Mouse (Mus musculus) thymus, adult 2 months (tissue): ENCODE data around the gene Lsm11. TPM values are rescaled to one million over a fixed set of nuclear protein-coding genes. Genes with fewer than 3 reads are reported as not detected.

Experiments
- DNase-seq: peaks from one replicate; pipeline ENCODE4 v3.0.0; 2021
- H3K27ac ChIP-seq: fragments of 200-500 bp; 2 replicates; pipeline ENCODE4 v1.5.1; 2012; ENCODE audit warnings: low read length, control low read depth; ENCODE audit not compliant: control insufficient read depth, insufficient read depth
- H3K27me3 ChIP-seq: fragments of 200-500 bp; 2 replicates; pipeline ENCODE4 v1.6.1; 2012; ENCODE audit warnings: mild to moderate bottlenecking, low read length, moderate library complexity, mixed read lengths; ENCODE audit not compliant: control insufficient read depth, insufficient read depth
- H3K36me3 ChIP-seq: fragments of 200-500 bp; 2 replicates; pipeline ENCODE4 v1.6.1; 2012; ENCODE audit warnings: mild to moderate bottlenecking, low read length, moderate library complexity; ENCODE audit not compliant: control insufficient read depth, insufficient read depth
- H3K4me1 ChIP-seq: fragments of 200-500 bp; replicated peaks from 2 replicates; pipeline ENCODE4 v1.6.1; 2012; ENCODE audit warnings: low read length; ENCODE audit not compliant: control insufficient read depth, insufficient read depth
- H3K4me3 ChIP-seq: fragments of 200-500 bp; 2 replicates; pipeline ENCODE4 v1.5.1; 2012; ENCODE audit warnings: mild to moderate bottlenecking, low read length, control low read depth, moderate library complexity; ENCODE audit not compliant: control insufficient read depth, insufficient read depth
- CTCF ChIP-seq: fragments of 200-500 bp; IDR thresholded peaks from 2 replicates; pipeline ENCODE4 v1.5.1; 2012; ENCODE audit warnings: mild to moderate bottlenecking, control low read depth, low read length, moderate library complexity, borderline replicate concordance; ENCODE audit not compliant: control insufficient read depth, poor library complexity, insufficient read depth; ENCODE audit errors: extremely low read depth
- POLR2A ChIP-seq: fragments of 200-500 bp; IDR thresholded peaks from 2 replicates; pipeline ENCODE4 v1.6.1; 2012; ENCODE audit warnings: mild to moderate bottlenecking, low read length, control low read depth, moderate library complexity; ENCODE audit not compliant: control insufficient read depth, poor library complexity, insufficient read depth; ENCODE audit errors: extremely low read depth
- WGBS: fragments of 180-500 bp; shearing (Covaris S2); methylation state at CpG from one replicate; pipeline ENCODE4 v1.1.7; 2018; 5-methylcytosine and 5-hydroxymethylcytosine counted together
- polyA plus RNA-seq: library from polyadenylated mRNA; depleted of rRNA; stranded (reverse); fragments of >200 nt; gene quantifications from 2 replicates; pipeline ENCODE4 v1.2.3, GENCODE M21; 2012; rRNA removed

Gene Lsm11
- polyA plus RNA-seq, result 11.4 and 13.0 TPM in 2 replicates

DNA sequence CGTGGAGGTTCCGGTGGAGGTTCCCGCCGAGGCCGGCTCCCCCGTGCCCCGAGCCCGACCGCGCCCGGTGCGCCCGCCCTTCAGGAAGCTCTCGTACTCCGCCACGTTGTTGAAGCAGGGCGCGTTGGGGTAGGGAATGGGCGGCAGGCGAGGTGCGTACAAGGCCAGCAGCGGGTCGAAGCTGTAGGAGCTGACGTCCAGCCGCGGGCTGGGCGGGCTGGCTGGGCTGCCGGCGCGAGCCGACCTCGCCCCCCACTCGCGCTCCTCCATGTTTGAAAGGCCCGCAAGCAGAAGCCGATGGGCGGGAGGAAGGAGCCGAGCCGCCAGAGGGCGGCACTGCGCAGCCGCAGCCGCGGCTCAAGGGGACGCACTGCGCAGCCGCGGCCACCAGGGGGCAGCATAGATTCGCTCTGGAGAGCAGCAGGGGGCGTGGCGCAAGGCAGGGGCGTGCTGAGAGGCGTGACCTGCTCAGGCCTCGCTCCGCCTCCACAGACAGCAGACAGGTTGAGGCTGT, at the start of gene Lsm11:
Lsm11 (minus strand) TSS at position 293 of the 514 bp plus-strand sequence.
- no peak within 1 kb of the TSS for H3K27ac ChIP-seq
- H3K4me1 ChIP-seq, result no peaks in the 10 kb centered on the region; the same call in 1 of the 2 replicates
- TF ChIP-seq CTCF (peak; percentile 100), POLR2A (no peak; the same call in 1 of the 2 replicates)
- DNase-seq, result peak; percentile 99
- no peaks in the 10 kb centered on the region for H3K36me3 ChIP-seq
- under 1% methylated on average over 55 of the region's 55 CpGs for WGBS
- no peaks in the 10 kb centered on the region for H3K27me3 ChIP-seq
- H3K4me3 ChIP-seq, result peak within 1 kb of the TSS; percentile 92

DNA sequence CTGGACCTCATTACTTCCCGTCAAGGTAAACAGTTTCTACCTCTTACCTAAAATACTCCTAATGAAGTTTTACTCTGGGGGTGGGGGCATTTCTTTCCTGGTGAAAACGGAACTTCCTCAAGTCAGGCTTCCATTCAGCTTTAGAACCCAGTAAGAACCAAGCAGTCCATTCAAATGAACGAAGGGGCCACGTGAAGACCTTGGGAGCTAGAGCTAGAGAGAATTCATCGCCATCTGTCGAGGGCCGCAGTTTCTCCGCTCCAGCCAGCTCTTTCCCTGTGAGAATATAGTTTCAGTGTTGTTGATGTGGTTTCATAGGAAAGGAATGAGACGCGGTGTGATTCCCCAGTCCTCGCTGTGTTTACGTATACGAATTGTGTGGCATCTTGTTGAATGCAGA, 47.4 kb upstream of the Lsm11 start:
- no peak for DNase-seq
- H3K4me1 ChIP-seq, result no peaks in the 10 kb centered on the region
- WGBS, result 67% methylated on average over 13 of the region's 13 CpGs
- H3K27ac ChIP-seq, result no peak overlapping the region
- no peaks in the 10 kb centered on the region for H3K36me3 ChIP-seq
- no peaks in the 10 kb centered on the region; the same call in 1 of the 2 replicates for H3K27me3 ChIP-seq
- no peak overlapping the region for H3K4me3 ChIP-seq
- TF ChIP-seq POLR2A (no peak), CTCF (no peak)

DNA sequence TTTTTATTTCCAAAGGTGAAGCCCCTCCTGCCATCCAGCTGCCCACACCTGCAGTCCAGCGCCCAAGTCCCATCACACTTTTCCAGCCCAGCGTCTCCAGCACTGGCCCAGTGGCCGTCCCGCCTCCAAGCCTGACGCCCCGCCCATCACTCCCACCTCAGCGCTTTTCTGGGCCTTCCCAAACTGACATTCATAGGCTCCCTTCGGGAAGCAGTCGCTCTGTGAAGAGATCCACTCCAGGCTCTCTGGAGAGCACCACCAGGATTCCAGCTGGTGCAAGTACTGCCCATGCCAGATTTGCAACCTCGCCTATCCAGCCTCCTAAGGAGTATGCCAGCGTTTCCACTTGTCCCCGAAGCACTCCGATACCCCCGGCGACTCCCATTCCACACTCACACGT, 46.9 kb upstream of the Lsm11 start:
- no peak overlapping the region for H3K4me3 ChIP-seq

DNA sequence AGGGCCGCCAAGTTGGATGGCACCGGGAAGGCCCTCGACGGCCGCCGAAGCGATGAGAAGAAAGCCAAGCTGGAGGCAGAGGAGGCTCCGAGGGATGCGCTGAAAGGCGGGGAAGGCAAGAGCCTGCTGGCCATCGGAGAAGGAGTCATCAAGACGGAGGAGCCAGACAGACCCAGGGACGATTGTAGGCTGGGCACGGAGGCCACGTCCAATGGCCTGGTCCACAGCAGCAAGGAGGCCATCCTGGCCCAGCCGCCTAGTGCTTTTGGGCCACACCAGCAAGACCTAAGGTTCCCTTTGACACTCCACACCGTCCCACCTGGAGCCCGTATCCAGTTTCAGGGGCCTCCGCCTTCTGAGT, 36.1 kb upstream of the Lsm11 start:
- DNase-seq, result no peak
- peak overlapping the region; percentile 43 for H3K4me3 ChIP-seq
- H3K4me1 ChIP-seq, result no peaks in the 10 kb centered on the region; the same call in 1 of the 2 replicates
- WGBS, result 69% methylated on average over 19 of the region's 19 CpGs
- no peak for TF ChIP-seq POLR2A
- TF ChIP-seq CTCF, result no peak
- no peak overlapping the region for H3K27ac ChIP-seq
- H3K27me3 ChIP-seq, result peaks cover 6% of the 10 kb centered on the region; the same call in 1 of the 2 replicates
- no peaks in the 10 kb centered on the region for H3K36me3 ChIP-seq

More for the DNA sequence above, 46.9 kb upstream of the Lsm11 start:
- 31% methylated on average over 16 of the region's 16 CpGs for WGBS
- DNase-seq, result no peak
- no peak for TF ChIP-seq CTCF
- TF ChIP-seq POLR2A, result no peak
- Histone ChIP-seq H3K36me3 (no peaks in the 10 kb centered on the region), H3K27ac (no peak overlapping the region), H3K4me1 (no peaks in the 10 kb centered on the region), H3K27me3 (no peaks in the 10 kb centered on the region; the same call in 1 of the 2 replicates)

DNA sequence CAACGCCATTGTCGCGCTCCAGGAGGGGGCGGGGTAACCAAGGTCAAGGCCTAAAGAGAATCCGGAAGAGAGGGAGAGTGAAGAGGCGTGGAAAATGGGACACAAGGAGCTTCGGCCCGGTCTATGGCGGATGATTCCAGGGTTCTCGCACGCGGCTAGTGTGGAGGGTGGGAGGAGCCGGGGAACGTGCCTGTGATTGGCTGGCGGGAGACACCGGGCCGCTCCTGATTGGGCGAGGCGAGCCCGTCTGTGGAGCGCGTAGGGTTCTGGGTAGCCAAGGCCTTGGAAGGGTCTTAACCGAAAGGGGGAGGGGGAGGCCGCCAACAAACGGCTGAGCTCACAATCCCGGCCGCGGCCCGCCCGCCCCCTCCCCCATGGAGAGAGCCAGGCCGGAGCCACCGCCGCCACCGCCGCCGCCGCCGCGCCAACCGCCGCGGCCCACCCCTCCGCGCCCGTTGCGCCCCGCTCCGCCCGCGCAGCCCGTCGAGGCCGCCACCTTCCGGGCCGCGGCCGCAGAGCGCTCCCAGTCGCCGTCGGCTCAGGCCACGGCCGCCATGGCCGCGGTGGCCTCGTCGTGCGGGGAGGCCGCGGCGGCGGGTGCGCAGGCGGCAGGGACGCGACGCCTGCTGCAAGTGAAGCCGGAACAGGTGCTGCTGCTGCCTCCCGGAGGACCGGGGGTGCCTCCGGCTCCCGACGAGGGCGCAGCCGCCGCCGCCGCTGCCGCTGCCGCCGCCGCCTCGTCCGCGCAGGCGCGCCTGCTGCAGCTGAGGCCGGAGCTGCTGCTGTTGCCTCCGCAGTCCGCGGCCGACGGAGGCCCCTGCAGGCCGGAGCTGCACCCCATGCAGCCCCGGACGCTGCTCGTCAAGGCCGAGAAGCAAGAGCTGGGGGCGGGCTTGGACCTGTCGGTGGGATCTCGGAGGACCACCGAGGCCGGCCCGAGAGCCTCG, 35.5 kb upstream of the Lsm11 start, which contains the start of gene Sox30:
Sox30 (plus strand) TSS at position 365 of the 947 bp plus-strand sequence.
- no peaks in the 10 kb centered on the region for H3K36me3 ChIP-seq
- H3K4me3 ChIP-seq, result peak within 1 kb of the TSS; percentile 43
- TF ChIP-seq POLR2A, result no peak
- no peak for TF ChIP-seq CTCF
- no peaks in the 10 kb centered on the region; the same call in 1 of the 2 replicates for H3K4me1 ChIP-seq
- peaks cover 6% of the 10 kb centered on the region; the same call in 1 of the 2 replicates for H3K27me3 ChIP-seq
- peak; percentile 43 for DNase-seq
- no peak within 1 kb of the TSS for H3K27ac ChIP-seq
- WGBS, result 18% methylated on average over 98 of the region's 115 CpGs

DNA sequence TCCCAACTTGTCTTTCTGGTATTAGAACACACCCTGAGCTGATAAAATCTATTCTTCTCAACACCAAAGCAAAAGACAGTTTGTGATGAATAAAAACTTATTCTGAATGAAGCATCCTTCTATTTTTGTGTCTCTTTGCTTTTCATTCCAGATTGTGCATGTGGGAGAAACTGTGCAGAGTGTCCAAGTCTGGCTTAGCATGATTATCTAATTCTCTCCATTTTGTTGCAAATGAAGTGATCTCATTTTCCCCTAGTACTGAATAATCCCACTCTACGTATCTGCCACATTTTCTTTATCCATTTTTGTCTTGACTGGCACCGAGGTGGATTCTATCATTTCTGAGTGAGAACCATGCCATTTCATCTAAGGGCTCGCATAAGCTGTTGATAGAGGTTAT, 31.3 kb upstream of the Lsm11 start:
- 90% methylated on average over 3 of the region's 3 CpGs for WGBS
- no peaks in the 10 kb centered on the region; the same call in 1 of the 2 replicates for H3K4me1 ChIP-seq
- no peak overlapping the region for H3K4me3 ChIP-seq
- H3K27ac ChIP-seq, result no peak overlapping the region
- no peak for DNase-seq
- H3K27me3 ChIP-seq, result peaks cover 6% of the 10 kb centered on the region; the same call in 1 of the 2 replicates
- no peak for TF ChIP-seq CTCF
- TF ChIP-seq POLR2A, result no peak
- H3K36me3 ChIP-seq, result no peaks in the 10 kb centered on the region
